Mouse (Mus musculus) ES-CJ7 (cell line): ENCODE data around the gene Map4k2.
A peak's percentile ranks its signal among the peaks of the same experiment; 100 is the strongest.

Experiments
- DNase-seq: peaks from one replicate; pipeline ENCODE4 v3.0.0; 2011; ENCODE audit warnings: low read depth, low spot score

The Map4k2 gene

DNA sequence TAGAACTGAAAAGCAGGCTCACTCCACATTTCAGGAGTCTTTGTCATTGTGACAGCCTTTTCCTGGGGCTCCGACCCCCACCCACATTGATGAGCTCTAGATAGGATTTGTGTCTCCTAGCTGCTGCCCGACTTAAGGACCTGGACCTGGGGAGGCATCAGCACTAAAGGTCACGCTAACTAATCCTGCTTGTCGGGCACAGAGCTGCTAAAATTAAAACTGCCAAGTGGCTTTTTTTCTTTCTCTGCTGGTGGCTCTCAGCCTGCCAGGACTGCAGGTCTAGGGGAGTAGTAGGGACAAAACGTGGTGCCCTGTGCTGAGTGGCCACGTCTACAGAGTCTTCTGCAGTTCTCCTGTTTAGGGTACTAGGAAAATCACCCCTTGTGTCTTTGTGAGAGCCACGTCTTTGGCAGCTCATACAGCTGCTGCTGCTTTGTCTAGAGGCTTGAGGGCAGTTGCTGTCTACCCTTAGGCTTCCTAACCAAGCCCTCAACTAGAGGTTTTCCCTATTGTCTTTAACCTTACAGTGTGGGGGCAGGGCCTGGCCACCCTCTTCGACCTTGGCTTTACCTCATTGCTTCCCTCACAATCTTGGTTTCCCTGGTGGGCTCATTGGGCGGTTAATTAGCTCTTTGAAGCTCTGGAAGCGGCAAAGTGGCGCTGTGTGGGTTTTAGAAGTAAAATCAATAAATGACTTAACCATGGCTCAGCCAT lies 36.5 kb downstream of the Map4k2 start:
- no peak for DNase-seq

DNA sequence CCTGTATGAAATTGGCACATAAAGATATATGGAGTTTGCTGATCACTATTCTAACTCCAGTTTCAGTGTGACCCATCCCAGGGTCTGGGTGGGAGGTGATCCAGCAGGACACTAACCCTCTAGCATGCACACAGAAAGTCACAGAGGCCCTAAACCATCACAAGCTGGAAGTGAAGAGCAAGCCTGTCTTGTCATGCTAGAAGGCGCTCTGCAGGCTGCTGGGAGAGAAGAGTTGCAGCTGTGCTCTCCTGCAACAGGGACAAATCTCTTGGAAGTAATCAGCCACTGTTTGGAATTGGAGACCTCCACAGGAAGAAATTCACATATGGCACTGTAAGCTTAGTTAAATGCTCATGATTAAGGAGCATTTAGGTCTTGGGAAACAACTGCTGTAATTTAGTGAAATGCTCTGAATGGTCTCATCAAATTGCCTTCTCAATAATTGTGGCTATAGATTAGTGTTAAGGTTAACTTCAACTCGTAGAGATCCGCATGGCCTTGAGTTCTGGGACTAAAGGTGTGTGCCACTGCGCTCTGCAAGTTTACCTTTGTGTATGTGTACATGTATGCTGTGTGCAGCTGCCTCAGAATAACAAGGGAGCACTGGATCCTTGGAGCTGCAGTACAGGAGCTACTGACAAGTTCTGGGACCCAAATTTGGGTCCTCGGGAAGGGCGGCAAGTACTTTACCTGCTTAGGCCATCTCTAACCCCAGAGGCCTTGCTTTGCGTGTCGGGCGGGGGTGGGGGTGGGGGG lies 39.7 kb downstream of the Map4k2 start:
- DNase-seq: no peak

DNA sequence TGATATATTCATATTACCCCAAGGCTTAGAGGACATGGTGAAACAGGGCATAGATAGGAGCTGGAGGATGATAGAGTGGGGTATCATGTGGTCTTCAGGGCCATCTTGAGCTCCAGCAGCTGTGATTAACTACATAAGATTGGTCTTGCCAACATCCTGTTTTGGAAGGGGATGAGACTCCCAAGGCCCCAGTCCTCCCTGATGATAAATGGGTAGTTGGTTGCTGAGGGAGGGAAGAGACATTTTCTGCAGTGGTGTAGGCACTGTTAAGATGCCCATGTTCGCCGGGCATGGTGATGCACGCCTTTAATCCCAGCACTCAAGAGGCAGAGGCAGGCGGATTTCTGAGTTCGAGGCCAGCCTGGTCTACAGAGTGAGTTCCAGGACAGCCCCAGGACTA lies 40.3 kb downstream of the Map4k2 start:
- no peak for DNase-seq

DNA sequence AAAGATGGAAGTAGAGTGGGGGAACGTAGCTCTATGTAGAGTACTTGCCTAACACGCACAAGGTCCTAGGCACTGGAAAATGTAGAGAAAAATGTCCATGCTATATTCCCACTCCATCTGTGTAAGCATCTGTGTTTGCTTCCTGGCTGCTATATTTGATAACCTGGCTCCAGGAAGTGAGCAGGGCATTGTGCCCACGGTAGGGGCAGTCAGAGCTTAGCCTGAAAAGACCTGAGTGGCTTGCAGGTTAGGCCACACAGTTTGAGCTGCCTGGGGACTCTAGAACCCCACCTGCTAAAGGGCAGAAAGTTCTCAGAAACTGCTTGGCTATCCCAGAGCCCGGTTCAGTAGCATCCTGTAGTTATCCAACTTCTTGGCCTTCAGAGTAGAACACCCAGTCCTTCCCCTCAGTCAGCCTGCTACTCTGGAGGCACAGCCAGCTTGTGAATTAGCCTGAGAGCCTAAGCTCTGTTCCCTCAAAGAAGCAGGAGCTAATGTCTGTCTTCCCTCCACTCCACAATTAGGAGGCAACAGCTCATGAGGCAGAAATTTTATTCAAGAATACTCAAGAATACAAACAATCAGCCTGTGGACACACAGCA lies 41.5 kb downstream of the Map4k2 start:
- DNase-seq: no peak

DNA sequence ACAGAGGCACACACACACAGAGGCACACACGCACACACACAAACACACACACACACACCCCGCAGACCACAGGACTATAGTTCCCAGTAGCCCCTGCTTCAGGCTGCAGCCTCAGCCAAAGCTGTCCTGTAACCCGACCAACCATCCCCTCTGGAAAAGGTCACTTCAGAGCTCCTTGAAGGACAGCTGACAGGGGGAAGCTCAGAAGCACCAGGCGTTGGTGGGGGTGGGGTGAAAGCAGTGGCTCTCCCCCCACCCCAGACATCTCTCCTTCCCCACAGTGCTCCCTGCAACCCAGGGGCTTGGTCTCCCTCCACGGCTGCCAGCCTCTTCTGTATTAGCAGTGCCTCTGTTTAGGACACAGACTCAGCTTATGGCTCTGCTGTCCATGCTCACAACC lies 42.5 kb downstream of the Map4k2 start:
- no peak for DNase-seq

DNA sequence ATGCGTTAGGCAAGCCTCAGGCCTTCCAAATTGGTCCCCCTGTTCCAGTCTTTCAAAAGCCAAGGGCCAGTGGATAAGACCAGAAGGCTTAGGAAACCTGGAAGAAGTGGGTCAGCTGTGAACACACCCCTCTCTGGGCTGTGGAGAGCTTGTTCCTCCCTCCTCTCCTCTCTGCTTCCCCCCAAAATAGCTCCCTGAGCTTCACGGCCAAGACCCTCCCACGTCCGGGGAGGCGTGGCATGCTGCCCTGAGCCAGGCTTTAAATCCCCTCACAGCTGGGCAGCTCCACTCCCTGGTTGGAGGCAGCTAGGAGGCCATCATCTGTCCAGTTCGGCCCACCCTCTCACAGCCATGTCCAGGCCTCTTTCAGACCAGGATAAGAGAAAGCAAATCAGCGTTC lies 43.2 kb downstream of the Map4k2 start, which contains the start of gene Pygm:
Gene Pygm, plus strand, starts transcription at position 272 of the 400 bp plus-strand sequence.
- no peak for DNase-seq

DNA sequence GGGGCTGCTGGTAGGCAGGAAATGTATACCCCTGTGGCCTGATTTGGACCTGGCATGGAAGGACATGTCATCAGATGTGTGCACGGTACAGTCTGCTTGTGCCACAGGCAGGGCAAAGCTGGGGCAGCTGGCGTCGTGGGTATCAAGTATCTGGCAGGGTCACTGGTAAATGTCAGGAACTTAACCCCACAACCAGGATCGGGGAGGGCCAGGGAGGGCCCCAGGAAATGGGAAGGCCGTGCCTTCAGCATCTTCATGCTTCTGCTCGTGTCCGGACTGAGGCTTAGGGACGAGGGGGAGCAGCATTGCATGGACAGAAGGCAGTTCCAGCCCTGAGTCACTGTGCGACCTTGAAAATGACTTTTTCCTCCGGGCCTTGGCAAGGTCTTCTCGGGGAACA lies 44.0 kb downstream of the Map4k2 start:
- no peak for DNase-seq

DNA sequence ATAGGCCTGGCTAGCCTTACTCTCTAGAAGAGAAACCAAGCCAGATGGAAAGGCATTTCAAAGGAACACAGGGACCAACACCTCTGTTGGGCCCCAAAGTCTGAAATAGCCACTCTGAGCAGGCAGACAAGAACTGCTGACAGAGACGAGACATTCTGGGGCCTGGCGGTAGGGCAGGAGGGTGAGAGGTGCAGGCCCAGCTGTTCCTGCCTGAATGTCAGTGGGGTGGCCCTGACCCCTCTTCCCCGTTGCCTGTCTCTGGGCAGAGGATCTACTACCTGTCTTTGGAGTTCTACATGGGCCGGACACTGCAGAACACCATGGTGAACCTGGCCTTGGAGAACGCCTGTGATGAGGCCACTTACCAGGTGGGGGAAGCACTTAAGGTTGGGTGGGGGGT lies 44.5 kb downstream of the Map4k2 start:
- DNase-seq: no peak

DNA sequence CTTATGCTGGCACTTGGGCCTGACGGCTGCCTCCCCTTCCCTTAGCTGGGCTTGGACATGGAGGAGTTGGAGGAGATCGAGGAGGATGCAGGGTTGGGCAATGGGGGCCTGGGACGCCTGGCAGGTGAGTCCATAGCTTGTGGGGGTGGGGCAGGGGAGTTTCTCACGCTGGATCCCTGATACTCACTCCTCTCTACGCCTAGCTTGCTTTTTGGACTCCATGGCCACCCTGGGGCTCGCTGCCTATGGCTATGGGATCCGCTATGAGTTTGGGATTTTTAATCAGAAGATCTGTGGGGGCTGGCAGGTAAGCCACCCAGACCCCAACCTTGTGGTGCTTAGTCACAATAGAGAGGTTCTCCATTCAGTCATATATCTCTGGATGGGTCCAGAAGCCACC lies 44.9 kb downstream of the Map4k2 start:
- no peak for DNase-seq

DNA sequence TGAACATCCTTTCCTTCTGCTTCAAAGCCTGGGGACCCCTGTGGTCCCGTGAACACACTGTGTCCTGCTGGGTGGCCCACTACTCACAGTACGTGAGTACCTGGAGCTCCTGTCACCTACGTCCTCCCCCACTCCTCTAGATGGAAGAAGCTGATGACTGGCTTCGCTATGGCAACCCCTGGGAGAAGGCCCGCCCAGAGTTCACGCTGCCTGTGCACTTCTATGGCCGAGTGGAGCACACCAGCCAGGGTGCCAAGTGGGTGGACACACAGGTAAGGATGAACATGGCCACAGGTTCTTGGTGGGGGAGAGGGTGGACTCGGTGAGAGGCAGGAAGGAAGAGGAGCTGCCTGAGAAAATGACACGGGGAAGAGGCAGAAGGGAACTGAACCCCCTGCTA lies 45.3 kb downstream of the Map4k2 start:
- no peak for DNase-seq

DNA sequence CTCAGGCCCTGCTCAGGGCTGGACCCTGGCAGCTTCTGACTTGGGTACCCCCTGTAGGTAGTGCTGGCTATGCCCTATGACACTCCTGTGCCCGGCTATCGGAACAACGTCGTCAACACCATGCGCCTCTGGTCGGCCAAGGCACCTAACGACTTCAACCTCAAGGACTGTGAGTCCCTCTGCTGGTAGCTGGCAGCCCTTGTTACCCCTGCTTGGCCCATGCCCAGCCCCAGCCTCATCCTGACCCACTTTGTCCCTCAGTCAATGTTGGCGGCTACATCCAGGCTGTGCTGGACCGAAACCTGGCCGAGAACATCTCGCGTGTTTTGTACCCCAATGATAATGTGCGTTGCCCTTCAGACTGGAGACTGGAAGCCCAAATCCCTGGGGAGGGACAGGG lies 47.1 kb downstream of the Map4k2 start:
- DNase-seq: no peak

DNA sequence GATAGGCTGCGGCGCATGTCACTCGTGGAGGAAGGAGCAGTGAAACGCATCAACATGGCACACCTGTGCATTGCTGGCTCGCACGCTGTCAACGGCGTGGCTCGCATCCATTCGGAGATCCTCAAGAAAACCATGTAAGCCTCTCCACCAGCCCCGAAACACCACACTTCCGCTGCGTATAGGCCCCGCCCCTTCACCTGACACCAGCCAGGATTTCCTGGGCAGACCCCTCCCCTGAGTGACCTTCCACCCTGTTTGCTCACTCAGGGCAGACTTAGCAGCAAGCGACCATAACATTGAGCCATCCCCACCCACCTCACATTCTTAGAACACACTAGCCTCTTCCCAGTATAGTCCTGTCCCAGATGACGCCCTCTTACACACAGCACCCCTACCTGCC lies 48.9 kb downstream of the Map4k2 start:
- DNase-seq: peak; percentile 85

DNA sequence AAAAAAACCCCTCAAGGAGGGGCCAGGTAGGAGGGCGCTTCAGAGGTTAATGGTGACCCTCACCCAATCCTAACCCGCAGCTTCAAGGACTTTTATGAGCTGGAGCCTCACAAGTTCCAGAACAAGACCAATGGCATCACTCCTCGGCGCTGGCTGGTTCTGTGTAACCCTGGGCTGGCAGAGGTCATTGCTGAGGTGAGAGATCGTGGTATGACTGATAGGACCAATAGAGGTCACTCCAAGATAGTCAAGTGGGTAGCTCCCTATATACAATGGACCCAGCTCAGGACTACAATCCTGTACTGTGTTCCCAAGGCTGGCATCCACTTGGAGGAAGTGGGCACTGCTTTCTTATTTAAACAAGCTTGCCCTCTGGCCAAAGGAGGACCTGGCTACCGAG lies 49.3 kb downstream of the Map4k2 start:
- DNase-seq: peak; percentile 47

DNA sequence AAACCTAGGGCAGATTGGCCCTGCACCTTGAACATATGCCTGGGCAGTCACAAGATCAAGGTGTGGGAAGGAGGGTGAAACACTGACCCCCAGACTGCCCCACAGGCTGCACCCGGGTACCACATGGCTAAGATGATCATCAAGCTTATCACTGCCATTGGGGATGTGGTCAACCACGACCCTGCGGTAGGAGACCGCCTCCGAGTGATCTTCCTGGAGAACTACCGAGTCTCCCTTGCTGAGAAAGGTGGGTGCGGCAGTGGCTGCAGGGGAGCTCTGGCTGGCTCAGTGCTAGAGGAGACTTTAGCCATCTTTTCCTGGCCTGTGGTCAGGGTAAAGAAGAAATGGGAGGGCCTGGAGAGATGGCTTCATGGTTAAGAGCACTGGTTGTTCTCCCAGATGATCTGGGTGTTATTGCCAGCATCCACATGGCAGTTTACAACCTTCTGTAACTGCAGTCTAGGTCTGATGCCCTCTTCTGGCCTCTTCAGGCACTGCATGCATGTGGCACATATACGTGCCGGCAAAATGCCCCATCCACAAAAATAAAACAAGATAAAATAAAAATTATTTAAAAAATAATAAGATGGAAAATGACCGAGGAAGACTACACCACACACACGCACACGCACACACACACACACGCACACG lies 51.9 kb downstream of the Map4k2 start:
- peak; percentile 73 for DNase-seq

DNA sequence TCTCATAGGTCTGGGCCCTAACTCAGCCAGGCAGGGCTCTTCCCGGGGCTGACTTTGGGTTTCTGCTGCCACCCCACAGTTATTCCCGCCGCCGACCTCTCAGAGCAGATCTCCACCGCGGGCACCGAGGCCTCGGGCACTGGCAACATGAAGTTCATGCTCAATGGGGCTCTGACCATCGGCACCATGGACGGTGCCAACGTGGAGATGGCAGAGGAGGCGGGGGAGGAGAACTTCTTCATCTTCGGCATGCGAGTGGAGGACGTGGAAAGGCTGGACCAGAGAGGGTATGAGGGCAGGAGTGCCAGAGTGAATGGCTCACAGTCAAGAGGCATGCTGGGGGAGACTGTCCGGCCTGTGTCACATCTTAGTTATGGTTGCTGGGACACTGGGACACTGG lies 52.7 kb downstream of the Map4k2 start:
- DNase-seq: no peak

DNA sequence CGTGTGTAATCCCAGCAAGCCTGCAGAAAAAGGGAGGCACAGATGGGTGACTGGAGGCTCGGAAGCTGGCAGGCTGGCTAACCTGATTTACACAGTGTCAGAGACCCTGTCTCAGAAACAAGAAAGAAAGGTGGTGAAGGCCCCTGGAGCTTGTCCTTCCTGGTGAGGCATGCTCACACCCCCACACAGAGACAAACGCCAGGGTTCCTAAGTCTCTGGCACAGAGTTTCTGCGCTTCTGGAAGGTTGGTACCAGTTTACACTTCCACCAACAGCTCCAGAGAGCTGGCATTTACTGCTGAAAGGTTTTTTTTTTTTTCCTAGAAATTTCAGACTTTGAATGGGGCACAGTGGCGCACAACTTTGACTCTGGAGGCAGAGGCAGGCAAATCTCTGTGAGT lies 55.3 kb downstream of the Map4k2 start:
- no peak for DNase-seq

DNA sequence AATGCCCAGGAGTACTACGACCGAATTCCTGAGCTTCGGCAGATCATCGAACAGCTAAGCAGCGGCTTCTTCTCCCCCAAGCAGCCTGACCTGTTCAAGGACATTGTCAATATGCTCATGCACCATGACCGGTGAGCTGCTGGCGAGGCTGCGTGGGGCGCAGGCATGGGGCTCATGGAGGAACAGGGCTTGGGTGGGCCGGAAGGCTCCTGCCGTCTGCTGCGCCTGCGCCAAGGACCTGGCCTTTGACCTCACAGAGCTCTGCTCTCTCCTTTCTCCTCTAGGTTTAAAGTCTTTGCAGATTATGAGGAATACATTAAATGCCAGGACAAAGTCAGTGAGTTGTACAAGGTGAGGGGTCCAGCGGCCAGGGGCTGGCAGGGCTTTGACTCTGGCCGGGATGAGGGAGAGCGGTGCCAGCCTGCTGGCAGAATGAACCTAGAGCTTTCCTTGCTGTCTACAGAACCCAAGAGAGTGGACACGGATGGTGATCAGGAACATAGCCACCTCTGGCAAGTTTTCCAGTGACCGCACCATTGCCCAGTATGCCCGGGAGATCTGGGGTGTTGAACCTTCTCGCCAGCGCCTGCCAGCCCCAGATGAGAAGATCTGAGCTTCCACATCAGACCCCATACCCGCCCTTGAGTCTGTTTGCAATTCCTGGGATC lies 56.8 kb downstream of the Map4k2 start:
- no peak for DNase-seq

DNA sequence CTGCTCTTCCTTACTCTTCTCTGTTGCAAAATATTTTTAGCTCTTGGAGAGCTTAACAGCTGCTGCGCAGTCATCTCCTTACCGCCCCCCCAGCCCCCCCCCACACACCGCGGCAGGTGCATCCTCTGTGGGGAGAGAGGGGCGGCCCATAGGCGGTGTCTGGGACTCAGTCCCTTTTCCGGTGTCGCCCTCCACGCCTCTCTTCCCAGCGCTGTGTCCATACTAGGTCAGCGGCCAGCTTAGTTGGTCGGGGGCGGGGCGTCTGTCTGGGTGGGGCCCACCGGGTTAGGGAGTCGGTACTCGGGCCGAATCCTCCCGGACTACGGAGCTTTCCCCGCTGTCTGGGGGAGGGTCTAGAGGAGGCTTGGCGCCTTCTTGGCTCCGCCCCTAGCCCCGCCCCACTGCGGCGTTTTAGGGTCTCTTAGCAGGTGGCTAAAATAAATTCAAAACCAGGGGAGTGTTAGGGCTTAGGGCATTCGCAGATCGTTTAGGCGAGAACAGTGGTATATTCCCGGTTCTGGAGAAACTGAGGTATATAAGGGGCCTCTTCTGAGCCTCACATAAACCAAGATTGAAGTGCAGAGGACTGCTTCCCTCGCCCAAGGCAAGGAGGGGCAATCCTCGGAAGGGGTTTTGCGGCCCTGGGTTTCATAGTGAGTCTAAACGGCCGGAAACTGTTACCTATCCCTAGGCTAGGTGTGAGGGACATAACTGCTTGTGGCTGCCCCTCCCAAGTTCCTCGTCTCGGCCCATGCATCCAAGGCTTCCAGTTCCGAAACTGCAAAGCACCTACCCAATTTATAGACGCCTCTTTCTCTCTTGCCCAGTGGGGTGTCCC lies 57.7 kb downstream of the Map4k2 start:
- DNase-seq: peak; percentile 76

DNA sequence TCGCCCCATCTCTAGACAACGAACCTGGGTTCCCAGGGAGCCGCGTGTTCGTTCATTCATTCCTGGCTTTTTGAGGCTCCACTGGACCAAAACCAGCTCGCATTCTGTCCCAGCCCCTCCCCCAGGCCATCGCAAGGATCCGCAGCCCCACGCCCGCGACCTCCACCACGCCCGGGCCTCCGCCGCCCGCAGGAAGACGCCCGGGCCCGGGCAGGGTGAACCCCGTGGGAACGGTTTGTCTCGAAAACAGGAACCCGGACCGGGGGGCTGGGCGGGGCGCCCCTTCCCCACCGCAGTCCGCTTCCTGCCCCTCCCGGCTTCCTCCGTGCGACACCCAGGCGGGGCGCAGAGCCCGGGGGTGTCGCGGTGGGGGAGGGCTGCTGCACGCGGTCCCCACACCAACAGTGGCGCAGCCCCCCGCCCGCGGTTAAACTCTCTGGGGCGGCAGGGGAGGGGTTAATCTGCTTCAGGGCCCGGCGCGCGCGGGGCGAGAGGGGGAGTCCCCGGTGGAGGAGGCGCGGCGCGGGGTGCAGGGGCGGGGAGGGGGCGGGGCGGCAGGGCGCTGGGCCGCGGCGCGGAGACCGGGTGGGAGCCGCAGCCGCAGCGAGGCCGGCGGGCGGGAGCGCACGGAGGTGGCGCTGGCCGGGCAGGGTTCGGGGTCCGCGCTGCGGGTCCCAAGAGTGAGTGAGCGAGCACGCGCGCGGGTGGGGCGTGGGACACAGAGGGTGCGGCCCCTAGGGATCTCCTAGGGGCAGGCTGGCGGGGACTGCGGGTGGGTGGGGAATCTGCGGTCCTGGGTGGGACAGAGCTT lies 58.6 kb downstream of the Map4k2 start, which contains the start of gene Rasgrp2:
Gene Rasgrp2, plus strand, starts transcription at position 56 of the 811 bp plus-strand sequence.
- peak; percentile 53 for DNase-seq
